Mouse (Mus musculus) forebrain, embryonic 10.5 days (tissue): ENCODE measurements around the gene Brap. TPM values are rescaled to one million over a fixed set of nuclear protein-coding genes. Genes with fewer than 3 reads are reported as not detected.

ENCODE experiments used
- DNase-seq: peaks from one replicate; pipeline ENCODE4 v3.0.0-alpha.2; 2017; ENCODE audit warnings: low spot score; ENCODE audit errors: extremely low spot score
- H3K27ac ChIP-seq: fragments of 300-500 bp; sonication (generic); 2 replicates; pipeline ENCODE4 v1.5.1; 2016; ENCODE audit warnings: mild to moderate bottlenecking
- H3K27me3 ChIP-seq: fragments of 300-500 bp; sonication (generic); 2 replicates; pipeline ENCODE4 v1.6.1; 2016; ENCODE audit warnings: mild to moderate bottlenecking; ENCODE audit not compliant: poor library complexity, severe bottlenecking
- H3K36me3 ChIP-seq: fragments of 300-500 bp; sonication (generic); replicated peaks from 2 replicates; pipeline ENCODE4 v1.6.1; 2016; ENCODE audit warnings: mild to moderate bottlenecking, moderate library complexity
- H3K4me1 ChIP-seq: fragments of 300-500 bp; sonication (generic); 2 replicates; pipeline ENCODE4 v1.6.1; 2016
- H3K4me3 ChIP-seq: fragments of 300-500 bp; sonication (generic); 2 replicates; pipeline ENCODE4 v1.5.1; 2016; ENCODE audit warnings: mild to moderate bottlenecking, moderate library complexity
- H3K9me3 ChIP-seq: fragments of 300-500 bp; sonication (generic); 2 replicates; pipeline ENCODE4 v1.6.1; 2016; ENCODE audit warnings: mild to moderate bottlenecking, moderate library complexity
- WGBS: fragments of 180-500 bp; shearing (Covaris S2); methylation state at CpG from one replicate; pipeline ENCODE4 v1.1.7; 2016; 5-methylcytosine and 5-hydroxymethylcytosine counted together
- polyA plus RNA-seq: library from polyadenylated mRNA; unstranded; fragments of >200 nt; fragmentation: Nextera tagmentation; extraction: Ambion mirVana; gene quantifications from 2 replicates; pipeline ENCODE4 v1.2.1, GENCODE M21; 2016

Gene Brap
- polyA plus RNA-seq, 1 experiment from 2014 or later = 33.9 TPM

DNA sequence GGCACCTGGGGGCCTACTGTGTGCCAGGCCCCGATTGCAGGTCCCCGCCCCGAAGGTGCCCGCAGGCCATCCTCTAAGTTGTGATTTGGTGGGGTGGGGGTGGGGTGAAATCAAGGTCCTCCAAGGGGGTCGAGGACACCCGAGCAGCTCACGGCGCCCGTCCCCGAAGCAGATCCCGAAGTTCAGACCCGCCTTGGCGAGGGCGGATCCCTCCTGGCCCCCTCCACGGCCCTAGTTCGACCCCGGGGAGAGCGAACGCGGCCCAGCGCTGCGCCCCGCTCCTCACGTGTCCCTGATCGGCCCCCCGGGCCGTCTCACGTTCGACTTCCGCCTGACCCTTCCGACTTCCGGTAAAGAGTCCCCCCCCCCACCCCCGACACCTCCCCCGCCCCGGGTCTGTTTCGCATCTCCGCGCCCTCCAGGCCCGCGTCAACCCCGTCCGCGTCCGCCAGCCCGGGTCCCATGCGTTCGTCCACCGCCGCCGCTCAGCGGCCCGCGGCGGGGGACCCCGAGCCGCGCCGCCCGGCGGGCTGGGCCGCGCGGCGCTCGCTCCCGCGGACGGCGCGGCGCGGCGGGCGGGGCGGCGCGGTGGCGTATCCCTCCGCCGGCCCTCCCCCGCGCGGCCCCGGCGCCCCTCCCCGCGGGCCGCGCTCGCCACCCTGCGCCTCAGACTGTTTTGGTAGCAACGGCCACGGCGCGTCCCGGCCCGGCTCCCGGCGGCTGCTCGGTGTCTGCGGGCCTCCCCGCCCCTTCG is 51.0 kb downstream of the Brap start, which contains the start of gene Atxn2:
Atxn2 (plus strand) TSS at position 164 of the 754 bp plus-strand sequence.
- H3K9me3 ChIP-seq = no peaks in the 10 kb centered on the region
- H3K27ac ChIP-seq = peak within 1 kb of the TSS; percentile 99
- 2% methylated on average over 100 of the region's 103 CpGs for WGBS
- H3K36me3 ChIP-seq = peaks cover 14% of the 10 kb centered on the region
- peak within 1 kb of the TSS; percentile 84 for H3K4me3 ChIP-seq
- peak; percentile 86 for DNase-seq
- H3K27me3 ChIP-seq = no peaks in the 10 kb centered on the region
- peaks cover 43% of the 10 kb centered on the region for H3K4me1 ChIP-seq

DNA sequence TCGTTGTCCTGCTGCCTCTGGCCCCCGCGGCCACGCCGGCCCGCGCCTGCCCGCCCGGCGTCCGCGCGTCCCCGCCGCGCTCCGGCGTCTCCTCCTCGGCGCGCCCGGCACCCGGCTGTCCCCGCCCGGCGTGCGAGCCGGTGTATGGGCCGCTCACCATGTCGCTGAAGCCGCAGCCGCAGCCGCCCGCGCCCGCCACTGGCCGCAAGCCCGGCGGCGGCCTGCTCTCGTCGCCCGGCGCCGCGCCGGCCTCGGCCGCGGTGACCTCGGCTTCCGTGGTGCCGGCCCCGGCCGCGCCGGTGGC is 51.5 kb downstream of the Brap start:
- peak overlapping the region; percentile 84 for H3K4me3 ChIP-seq
- peaks cover 19% of the 10 kb centered on the region for H3K36me3 ChIP-seq
- peak overlapping the region; percentile 99 for H3K27ac ChIP-seq
- DNase-seq = no peak
- WGBS = 0% methylated on average over 42 of the region's 57 CpGs
- no peaks in the 10 kb centered on the region for H3K9me3 ChIP-seq
- no peaks in the 10 kb centered on the region for H3K27me3 ChIP-seq
- peaks cover 44% of the 10 kb centered on the region for H3K4me1 ChIP-seq

DNA sequence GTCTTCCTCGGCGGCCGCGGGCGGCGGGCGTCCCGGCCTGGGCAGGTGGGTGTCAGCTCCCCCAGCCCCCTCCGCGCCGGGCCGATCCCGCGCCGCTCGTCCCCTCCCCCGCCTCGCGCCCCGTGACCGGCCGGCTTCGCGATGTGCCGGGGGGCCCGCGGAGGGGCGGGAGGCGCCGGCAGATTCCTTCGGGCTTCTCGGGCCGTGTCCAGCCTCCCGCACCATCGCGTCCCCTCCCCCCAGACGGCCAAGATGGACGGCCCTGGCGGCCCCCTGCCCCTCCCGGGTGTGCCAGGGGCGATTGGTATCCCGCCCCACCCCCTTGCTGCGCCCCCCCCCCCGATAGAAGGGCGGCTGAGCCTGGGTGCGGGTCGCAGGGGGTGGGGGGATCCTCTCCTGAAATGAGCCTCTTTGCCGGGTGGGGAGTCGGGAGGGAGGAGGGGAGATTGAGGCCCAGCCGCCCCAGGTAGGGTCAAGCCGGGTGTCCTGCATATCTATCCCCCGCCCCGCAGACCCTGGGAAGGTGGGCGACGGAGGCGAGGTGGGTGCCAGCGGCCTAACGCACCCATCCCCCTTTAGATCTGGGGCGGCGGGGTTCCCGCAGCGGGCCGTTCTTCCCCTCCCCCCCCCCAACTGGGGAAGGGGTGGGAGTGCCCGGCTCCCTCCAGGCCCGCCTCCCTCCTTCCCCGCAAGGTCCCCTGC is 52.0 kb downstream of the Brap start:
- WGBS = 1% methylated on average over 59 of the region's 66 CpGs
- Histone ChIP-seq H3K4me3 (peak overlapping the region; percentile 84), H3K9me3 (no peaks in the 10 kb centered on the region), H3K4me1 (peaks cover 44% of the 10 kb centered on the region), H3K27me3 (no peaks in the 10 kb centered on the region), H3K36me3 (peaks cover 24% of the 10 kb centered on the region), H3K27ac (peak overlapping the region; percentile 99)
- DNase-seq = peak; percentile 65

DNA sequence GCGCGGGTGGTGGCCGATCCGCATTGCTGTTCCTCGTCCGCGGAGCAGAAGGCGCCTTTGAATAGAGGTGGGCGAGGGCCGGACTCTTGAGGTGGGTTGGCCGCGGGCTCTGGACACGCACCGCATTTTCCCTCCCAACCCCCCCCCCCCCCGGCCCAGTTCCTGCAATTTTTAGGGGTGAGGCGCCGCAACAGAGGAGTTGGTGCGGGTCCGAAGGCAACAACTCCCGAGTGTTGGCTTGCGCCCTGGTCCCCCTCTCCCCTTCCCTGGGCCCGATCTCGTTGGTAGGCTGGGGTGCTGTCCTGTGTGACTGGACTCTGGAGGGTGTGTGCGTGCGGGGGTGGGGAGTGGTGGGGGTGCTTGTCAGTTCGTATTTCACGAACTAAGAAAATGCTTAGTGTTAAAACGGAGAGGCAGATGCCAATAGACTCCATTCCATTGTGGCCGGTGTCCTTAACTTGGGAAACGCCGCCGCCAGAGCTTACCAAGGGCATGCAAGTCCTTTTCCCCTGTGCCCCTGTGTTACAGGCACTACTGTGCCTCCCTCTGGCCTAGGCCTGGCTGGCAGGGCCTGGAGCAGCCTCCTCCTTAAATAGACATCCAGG is 52.7 kb downstream of the Brap start:
- DNase-seq = peak; percentile 60
- peak overlapping the region; percentile 84 for H3K4me3 ChIP-seq
- H3K9me3 ChIP-seq = no peaks in the 10 kb centered on the region
- no peaks in the 10 kb centered on the region for H3K27me3 ChIP-seq
- peaks cover 31% of the 10 kb centered on the region for H3K36me3 ChIP-seq
- peak overlapping the region; percentile 99 for H3K27ac ChIP-seq
- WGBS = 0% methylated on average over 30 of the region's 32 CpGs
- H3K4me1 ChIP-seq = peaks cover 44% of the 10 kb centered on the region

DNA sequence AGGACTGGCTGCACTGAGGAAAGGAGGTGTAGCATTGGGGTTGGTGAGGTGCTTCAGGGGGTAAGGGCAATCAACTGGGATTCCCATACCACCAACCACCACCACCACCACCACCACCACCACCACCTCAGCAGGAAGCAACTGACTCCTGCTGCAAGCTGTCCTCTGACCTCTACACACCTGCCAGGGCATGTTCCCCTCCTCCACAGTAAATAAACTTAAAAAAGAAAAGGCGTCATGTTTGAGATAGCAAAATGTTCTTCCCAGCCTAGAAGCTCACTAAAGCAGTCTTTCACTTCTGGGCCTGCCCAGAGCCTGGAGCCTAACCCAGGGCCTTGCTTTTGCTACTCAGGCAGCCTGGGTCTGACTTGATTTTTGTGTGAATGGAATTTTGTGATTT is 54.0 kb downstream of the Brap start:
- WGBS = 91% methylated on average over 1 of the region's 1 CpGs
- no peak for DNase-seq
- H3K27ac ChIP-seq = no peak overlapping the region
- peak overlapping the region; percentile 84 for H3K4me3 ChIP-seq
- H3K4me1 ChIP-seq = peaks cover 49% of the 10 kb centered on the region
- no peaks in the 10 kb centered on the region for H3K9me3 ChIP-seq
- H3K36me3 ChIP-seq = peaks cover 36% of the 10 kb centered on the region
- H3K27me3 ChIP-seq = no peaks in the 10 kb centered on the region

DNA sequence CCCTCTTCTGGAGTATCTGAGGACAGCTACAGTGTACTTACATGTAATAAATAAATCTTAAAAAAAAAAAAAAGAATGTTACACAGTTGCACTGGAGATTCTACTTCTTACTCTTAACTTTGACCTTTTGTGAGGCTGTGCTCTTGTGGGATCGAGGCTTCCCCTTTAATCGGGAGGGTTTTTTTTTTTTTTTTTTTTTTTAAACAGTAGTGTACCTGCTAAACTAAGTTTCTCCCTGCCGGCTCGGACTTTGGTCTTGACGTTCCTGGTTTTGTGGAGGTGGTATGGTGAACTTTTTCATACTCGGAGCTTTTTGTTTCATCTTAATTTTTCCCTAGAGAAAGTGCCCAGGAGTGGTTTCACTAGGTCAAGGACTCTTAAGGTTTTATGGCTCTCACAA is 54.6 kb downstream of the Brap start:
- H3K9me3 ChIP-seq = no peaks in the 10 kb centered on the region
- WGBS = 91% methylated on average over 6 of the region's 6 CpGs
- no peaks in the 10 kb centered on the region for H3K27me3 ChIP-seq
- H3K27ac ChIP-seq = no peak overlapping the region
- no peak for DNase-seq
- peaks cover 36% of the 10 kb centered on the region for H3K36me3 ChIP-seq
- H3K4me3 ChIP-seq = no peak overlapping the region
- H3K4me1 ChIP-seq = peaks cover 49% of the 10 kb centered on the region

DNA sequence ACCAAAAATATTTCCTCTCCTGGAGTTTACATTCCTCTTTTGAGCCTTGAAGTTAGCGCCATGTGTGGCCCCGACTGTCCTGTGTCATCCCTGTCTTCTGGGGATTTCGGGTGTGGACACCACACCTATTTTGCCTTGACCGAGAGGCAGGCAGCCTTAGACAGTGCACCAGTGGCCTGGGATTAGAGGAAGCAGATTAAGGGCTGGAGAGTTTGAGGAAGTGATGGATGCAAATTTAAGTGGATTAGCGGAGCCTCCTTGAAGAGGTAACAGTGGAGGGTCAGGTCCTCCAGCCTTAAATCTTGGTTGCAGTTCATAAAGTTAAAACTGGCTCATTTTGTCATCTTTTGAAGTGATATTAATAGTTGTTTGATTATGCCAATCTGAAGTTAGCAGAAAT is 58.1 kb downstream of the Brap start:
- DNase-seq = no peak
- 89% methylated on average over 5 of the region's 5 CpGs for WGBS
- Histone ChIP-seq H3K27ac (no peak overlapping the region), H3K4me3 (no peak overlapping the region), H3K36me3 (peaks cover 36% of the 10 kb centered on the region), H3K4me1 (peaks cover 34% of the 10 kb centered on the region), H3K9me3 (no peaks in the 10 kb centered on the region), H3K27me3 (no peaks in the 10 kb centered on the region)

DNA sequence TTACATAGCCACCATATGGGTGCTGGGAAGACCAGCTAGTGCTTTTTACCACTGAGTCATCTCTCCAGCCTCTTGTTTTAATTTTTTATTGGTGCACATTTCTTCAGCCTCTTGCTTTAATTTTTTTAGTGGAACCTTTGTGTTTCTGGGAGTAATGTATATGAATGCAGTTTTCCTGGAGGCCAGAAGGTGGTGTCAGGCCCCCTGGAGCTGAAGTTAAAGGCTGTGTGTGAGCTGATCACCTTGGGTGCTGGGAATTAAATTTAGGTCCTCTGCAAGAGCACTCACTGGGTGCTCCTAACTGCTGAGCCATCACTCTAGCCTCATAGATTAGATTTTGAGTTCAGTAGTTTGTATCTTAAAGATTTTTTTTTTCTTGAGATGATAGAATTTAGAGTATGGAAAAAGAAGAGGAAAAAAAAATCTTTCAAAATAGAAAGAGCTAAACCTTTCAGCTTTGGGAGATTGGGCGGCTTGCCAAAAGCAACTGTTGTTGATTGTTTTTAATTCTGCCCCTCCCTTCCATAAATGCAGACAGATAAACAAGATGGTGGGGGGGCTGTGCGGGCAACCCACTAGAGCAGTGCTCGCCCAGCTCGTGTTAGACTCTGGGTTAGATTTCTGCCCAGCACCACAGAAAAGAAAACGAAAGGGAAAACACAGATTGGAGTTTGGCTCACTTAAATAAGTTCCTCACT is 60.7 kb downstream of the Brap start:
- DNase-seq = no peak
- no peaks in the 10 kb centered on the region for H3K27me3 ChIP-seq
- whole genome bisulfite sequencing = 92% methylated on average over 5 of the region's 5 CpGs

DNA sequence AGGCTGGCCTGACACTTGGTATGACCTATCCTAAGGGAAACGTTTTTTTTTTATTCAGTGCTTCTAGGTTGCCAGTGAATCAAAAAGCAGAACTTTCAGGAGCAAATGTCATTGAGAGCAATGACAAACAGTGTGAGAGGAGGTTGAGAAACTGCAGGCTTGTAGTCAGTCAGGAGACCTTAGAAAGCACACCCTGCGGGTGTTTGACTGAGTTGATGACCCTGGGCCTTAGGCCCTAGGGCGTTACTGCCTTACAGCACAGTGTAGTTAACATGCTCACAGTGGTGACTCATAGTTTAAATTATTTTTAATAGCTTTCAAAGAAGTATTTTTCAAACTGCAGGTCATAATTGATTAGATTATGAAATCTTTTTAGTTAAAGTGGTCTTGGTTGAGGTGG is 61.5 kb downstream of the Brap start:
- Histone ChIP-seq H3K36me3 (peaks cover 24% of the 10 kb centered on the region), H3K27ac (no peak overlapping the region), H3K9me3 (no peaks in the 10 kb centered on the region), H3K4me3 (no peak overlapping the region), H3K27me3 (no peaks in the 10 kb centered on the region), H3K4me1 (peaks cover 7% of the 10 kb centered on the region)
- 83% methylated on average over 3 of the region's 3 CpGs for WGBS
- DNase-seq = no peak

More for the DNA sequence above, 60.7 kb downstream of the Brap start:
- H3K4me3 ChIP-seq = no peak overlapping the region
- peaks cover 27% of the 10 kb centered on the region for H3K36me3 ChIP-seq
- H3K4me1 ChIP-seq = peaks cover 12% of the 10 kb centered on the region
- no peaks in the 10 kb centered on the region for H3K9me3 ChIP-seq
- H3K27ac ChIP-seq = no peak overlapping the region

DNA sequence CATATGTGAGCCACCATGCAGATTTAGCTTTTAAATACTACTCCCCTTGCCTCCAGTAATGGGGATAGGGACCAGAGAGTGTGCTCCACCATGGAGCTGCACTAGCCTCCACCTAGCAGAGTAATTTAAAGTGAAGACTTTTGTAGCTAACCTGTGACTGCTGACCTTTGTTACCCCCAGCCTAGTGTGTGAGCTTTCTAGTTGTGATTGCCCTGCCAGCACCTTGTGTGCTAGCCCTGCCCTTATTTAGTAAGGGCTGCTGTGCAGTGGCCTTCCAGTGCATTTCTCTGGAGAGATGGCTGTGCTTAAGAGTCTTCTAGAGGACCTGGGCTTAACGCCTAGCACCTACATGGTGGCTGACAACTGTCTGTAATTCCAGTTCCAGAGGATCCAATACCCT is 64.3 kb downstream of the Brap start:
- peaks cover 33% of the 10 kb centered on the region for H3K36me3 ChIP-seq

DNA sequence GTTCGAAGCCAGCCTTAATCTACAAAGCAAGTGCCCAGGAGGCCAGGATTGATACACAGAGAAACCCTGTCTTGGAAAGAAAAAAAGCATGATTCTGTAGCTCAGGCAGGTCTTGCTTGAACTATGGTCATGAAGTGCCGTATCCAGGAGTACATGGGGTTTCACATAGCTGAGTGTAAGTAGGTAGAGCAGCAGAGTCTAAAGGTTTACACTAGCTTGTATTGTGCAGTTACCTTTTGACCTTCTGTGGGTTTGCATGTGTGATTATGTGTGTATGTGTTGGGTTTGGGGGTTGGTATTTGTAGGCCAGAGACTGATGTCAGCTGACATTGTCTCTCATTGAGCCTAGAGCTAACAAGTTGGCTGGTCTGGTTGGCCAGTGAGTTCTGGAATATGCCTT is 69.7 kb downstream of the Brap start:
- Histone ChIP-seq H3K27ac (no peak overlapping the region), H3K36me3 (peaks cover 76% of the 10 kb centered on the region)

More for the DNA sequence above, 64.3 kb downstream of the Brap start:
- no peak overlapping the region for H3K27ac ChIP-seq
- no peak for DNase-seq
- no peak overlapping the region for H3K4me3 ChIP-seq
- no peaks in the 10 kb centered on the region for H3K27me3 ChIP-seq
- 94% methylated on average over 1 of the region's 1 CpGs for WGBS
- H3K4me1 ChIP-seq = 0 out of 2 replicates have a peak, but pooled peaks cover 3% of the 10 kb centered on the region
- H3K9me3 ChIP-seq = no peaks in the 10 kb centered on the region

DNA sequence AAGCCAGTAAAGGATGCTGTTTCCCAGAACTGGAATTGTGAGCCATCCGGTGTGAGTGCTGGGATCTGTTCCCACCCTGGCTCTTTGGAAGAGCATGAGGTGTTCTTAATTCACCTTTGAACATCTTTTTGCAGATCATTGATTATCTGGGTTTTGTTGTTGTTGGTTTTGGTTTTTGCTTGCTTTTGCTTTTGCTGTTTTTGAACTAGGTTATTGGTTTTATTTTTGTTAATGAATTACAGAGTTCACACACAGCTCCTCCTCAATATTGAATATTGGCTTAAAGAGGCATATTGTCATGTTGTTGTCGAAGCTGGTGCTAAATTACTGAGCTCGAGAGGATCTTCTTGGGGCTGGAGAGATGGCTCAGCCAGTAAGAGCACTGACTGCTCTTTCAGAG is 76.3 kb downstream of the Brap start:
- H3K27me3 ChIP-seq = no peaks in the 10 kb centered on the region
- H3K4me1 ChIP-seq = no peaks in the 10 kb centered on the region
- peaks cover 77% of the 10 kb centered on the region for H3K36me3 ChIP-seq
- H3K27ac ChIP-seq = no peak overlapping the region
- WGBS = 93% methylated on average over 3 of the region's 3 CpGs
- no peak for DNase-seq
- no peak overlapping the region for H3K4me3 ChIP-seq
- peaks cover 10% of the 10 kb centered on the region for H3K9me3 ChIP-seq

More for the DNA sequence above, 69.7 kb downstream of the Brap start:
- Histone ChIP-seq H3K4me1 (no peaks in the 10 kb centered on the region), H3K4me3 (no peak overlapping the region), H3K9me3 (peaks cover 6% of the 10 kb centered on the region), H3K27me3 (no peaks in the 10 kb centered on the region)
- WGBS = 96% methylated on average over 2 of the region's 2 CpGs
- no peak for DNase-seq
